Mouse (Mus musculus) forebrain, embryonic 10.5 days (tissue): Measurements from ENCODE around the gene Sec14l3. TPM values are rescaled to one million over a fixed set of nuclear protein-coding genes. Genes with fewer than 3 reads are reported as not detected.
"Not testable (repeated sequence)": the region's sequence is repeated elsewhere in the genome, so short reads cannot be mapped to it uniquely, and the experiment has no call there.

Source experiments
- DNase-seq: peaks from one replicate; pipeline ENCODE4 v3.0.0-alpha.2; 2017; ENCODE audit warnings: low spot score; ENCODE audit errors: extremely low spot score
- H3K27ac ChIP-seq: fragments of 300-500 bp; sonication (generic); 2 replicates; pipeline ENCODE4 v1.5.1; 2016; ENCODE audit warnings: mild to moderate bottlenecking
- H3K27me3 ChIP-seq: fragments of 300-500 bp; sonication (generic); 2 replicates; pipeline ENCODE4 v1.6.1; 2016; ENCODE audit warnings: mild to moderate bottlenecking; ENCODE audit not compliant: poor library complexity, severe bottlenecking
- H3K36me3 ChIP-seq: fragments of 300-500 bp; sonication (generic); replicated peaks from 2 replicates; pipeline ENCODE4 v1.6.1; 2016; ENCODE audit warnings: mild to moderate bottlenecking, moderate library complexity
- H3K4me1 ChIP-seq: fragments of 300-500 bp; sonication (generic); 2 replicates; pipeline ENCODE4 v1.6.1; 2016
- H3K4me3 ChIP-seq: fragments of 300-500 bp; sonication (generic); 2 replicates; pipeline ENCODE4 v1.5.1; 2016; ENCODE audit warnings: mild to moderate bottlenecking, moderate library complexity
- H3K9me3 ChIP-seq: fragments of 300-500 bp; sonication (generic); 2 replicates; pipeline ENCODE4 v1.6.1; 2016; ENCODE audit warnings: mild to moderate bottlenecking, moderate library complexity
- WGBS: fragments of 180-500 bp; shearing (Covaris S2); methylation state at CpG from one replicate; pipeline ENCODE4 v1.1.7; 2016; 5-methylcytosine and 5-hydroxymethylcytosine counted together
- polyA plus RNA-seq: library from polyadenylated mRNA; unstranded; fragments of >200 nt; fragmentation: Nextera tagmentation; extraction: Ambion mirVana; gene quantifications from 2 replicates; pipeline ENCODE4 v1.2.1, GENCODE M21; 2016

Sec14l3 gene
- polyA plus RNA-seq, 1 experiment from 2014 or later = not detected

DNA sequence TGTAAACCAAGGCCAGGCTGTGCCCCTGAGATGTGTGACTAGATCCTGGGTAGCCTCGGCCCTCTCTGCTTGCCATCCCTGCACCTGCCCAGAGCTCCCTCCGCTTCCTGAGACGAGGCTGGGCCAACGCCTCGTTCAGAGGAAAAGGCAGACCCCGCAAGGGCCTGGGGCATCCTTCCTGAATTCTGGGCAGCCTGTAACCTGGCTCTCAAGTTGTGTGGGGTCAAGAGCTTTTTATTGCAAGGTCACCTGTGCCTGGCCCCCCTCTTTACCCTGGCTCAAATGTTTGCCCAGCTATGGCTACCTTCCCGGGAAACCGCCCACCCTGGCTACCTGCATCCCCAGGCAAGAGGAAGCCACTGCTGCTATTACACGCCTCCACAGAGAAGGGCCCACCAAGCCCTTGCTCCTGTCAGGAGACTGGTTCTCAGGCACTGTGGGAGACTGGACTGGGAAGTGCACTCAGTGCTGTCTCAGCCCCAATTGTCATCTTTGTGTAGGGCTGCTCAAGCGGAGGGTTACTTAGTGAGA is 32.5 kb downstream of the Sec14l3 start:
- Histone ChIP-seq H3K27me3 (no peaks in the 10 kb centered on the region), H3K36me3 (peaks cover 15% of the 10 kb centered on the region), H3K4me1 (peaks cover 44% of the 10 kb centered on the region), H3K9me3 (no peaks in the 10 kb centered on the region), H3K4me3 (peak overlapping the region; percentile 59), H3K27ac (peak overlapping the region; percentile 93)
- WGBS = 21% methylated on average over 10 of the region's 10 CpGs
- DNase-seq = peak; percentile 30

- Histone ChIP-seq H3K27me3 (no peaks in the 10 kb centered on the region), H3K9me3 (no peaks in the 10 kb centered on the region), H3K4me3 (no peak overlapping the region), H3K27ac (no peak overlapping the region), H3K36me3 (peaks cover 8% of the 10 kb centered on the region), H3K4me1 (peaks cover 44% of the 10 kb centered on the region)
- WGBS = 69% methylated on average over 8 of the region's 8 CpGs
- DNase-seq = no peak
Observed at GRCm38 (mm10) chr11:4098120-4098519, 33.5 kb downstream of the Sec14l3 start.

- Histone ChIP-seq H3K36me3 (peaks cover 1% of the 10 kb centered on the region; the same call in 1 of the 2 replicates), H3K4me3 (no peak overlapping the region), H3K27me3 (no peaks in the 10 kb centered on the region), H3K4me1 (peaks cover 41% of the 10 kb centered on the region), H3K27ac (no peak overlapping the region), H3K9me3 (no peaks in the 10 kb centered on the region)
- WGBS = 89% methylated on average over 7 of the region's 7 CpGs
- DNase-seq = no peak
Observed at GRCm38 (mm10) chr11:4098816-4099215, 34.2 kb downstream of the Sec14l3 start.

DNA sequence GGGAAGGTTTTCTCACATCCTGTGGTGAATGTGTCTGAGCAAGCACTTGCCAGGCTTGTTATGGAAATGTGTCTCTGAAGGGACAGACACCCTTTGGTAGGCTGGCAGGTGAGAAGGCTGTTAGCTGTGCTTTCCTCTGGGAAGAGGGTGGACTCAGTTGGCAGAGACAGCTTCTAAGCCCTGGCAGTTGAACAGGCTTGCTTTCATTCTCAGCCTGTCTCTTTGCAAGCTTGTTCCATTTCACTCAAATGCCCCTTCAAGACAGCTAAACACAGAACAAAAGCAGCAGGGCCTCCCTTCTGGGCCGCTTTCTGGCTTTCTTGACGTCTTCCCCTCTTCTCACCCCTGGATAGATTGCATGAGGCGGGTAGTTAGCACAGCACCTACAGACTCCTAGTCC is 34.8 kb downstream of the Sec14l3 start:
- 69% methylated on average over 3 of the region's 3 CpGs for WGBS

DNA sequence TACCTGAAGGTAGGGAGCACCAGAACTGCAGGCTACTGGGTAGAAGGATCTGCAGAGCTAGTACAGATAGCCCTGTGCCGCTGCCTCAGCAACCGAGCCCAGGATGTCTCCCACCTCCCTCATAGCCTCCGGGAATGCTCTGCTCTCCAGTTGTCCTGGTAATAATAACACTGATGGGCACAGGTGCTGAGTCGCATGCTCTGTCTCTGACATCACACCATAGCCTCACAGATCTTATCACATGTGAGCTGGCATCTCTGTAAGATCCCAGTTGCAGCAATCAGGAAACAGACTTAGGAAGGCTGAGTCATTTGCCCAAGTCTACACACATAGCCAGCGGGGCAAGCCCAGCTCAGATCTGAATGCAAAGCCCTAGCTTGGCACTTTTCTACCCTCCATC is 37.2 kb downstream of the Sec14l3 start:
- Histone ChIP-seq H3K4me1 (peaks cover 14% of the 10 kb centered on the region), H3K27me3 (no peaks in the 10 kb centered on the region), H3K9me3 (no peaks in the 10 kb centered on the region), H3K4me3 (no peak overlapping the region), H3K27ac (no peak overlapping the region), H3K36me3 (no peaks in the 10 kb centered on the region)
- 88% methylated on average over 5 of the region's 5 CpGs for WGBS
- no peak for DNase-seq

More for the DNA sequence above, 34.8 kb downstream of the Sec14l3 start:
- no peak for DNase-seq
- Histone ChIP-seq H3K9me3 (no peaks in the 10 kb centered on the region), H3K27ac (no peak overlapping the region), H3K4me3 (no peak overlapping the region), H3K36me3 (no peaks in the 10 kb centered on the region), H3K27me3 (no peaks in the 10 kb centered on the region), H3K4me1 (peaks cover 34% of the 10 kb centered on the region)

- H3K27me3 ChIP-seq = no peaks in the 10 kb centered on the region
- 86% methylated on average over 14 of the region's 14 CpGs for WGBS
Observed at GRCm38 (mm10) chr11:4103522-4103921, 38.9 kb downstream of the Sec14l3 start.

DNA sequence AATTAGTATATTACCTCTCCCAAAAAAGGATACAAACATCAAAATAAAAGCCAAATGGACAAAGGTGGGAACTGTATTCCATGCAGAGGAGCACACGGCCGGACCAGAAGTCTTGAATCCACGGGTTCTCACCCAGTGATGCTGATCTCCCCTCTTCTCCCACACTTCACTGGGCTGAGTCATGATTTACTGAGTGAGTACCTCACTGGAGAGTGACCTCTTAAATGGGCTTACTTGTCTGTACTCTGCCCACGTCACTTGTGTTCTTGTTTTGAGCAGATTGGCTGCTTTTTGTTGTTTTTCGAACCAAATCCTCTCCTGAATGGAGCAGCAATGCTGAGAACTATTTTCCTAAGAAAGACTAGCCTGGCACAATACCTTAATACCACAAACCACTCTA is 40.3 kb downstream of the Sec14l3 start:
- no peak for DNase-seq
- WGBS = 85% methylated on average over 5 of the region's 5 CpGs

More at GRCm38 (mm10) chr11:4103522-4103921, 38.9 kb downstream of the Sec14l3 start:
- no peak for DNase-seq
- no peaks in the 10 kb centered on the region for H3K4me1 ChIP-seq
- H3K27ac ChIP-seq = no peak overlapping the region
- no peak overlapping the region for H3K4me3 ChIP-seq
- H3K36me3 ChIP-seq = 0 out of 2 replicates have a peak, but pooled peaks cover 2% of the 10 kb centered on the region
- H3K9me3 ChIP-seq = no peaks in the 10 kb centered on the region

DNA sequence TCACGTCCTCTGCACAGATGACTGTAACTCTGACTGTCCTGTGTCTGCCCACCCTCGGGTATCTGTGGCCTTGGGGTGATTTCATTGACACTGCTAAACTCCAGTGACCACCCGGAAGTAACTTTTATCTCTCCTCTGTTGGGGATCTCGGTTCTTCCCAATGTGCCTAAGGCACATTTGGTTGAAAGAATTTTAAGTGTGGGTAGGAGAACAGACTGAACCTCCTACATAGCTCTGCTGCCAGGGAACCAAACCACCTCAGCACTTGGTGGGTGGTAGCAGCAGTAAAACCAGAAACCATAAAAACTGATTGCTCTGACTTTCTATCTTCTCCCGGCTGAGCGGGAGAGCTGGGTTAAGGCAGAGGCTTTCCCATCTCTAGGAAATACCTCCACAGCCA is 40.8 kb downstream of the Sec14l3 start:
- no peak for DNase-seq
- Histone ChIP-seq H3K27me3 (no peaks in the 10 kb centered on the region), H3K9me3 (no peaks in the 10 kb centered on the region), H3K27ac (no peak overlapping the region), H3K36me3 (0 out of 2 replicates have a peak, but pooled peaks cover 2% of the 10 kb centered on the region), H3K4me3 (no peak overlapping the region), H3K4me1 (no peaks in the 10 kb centered on the region)
- WGBS = 80% methylated on average over 6 of the region's 6 CpGs

More for the DNA sequence above, 40.3 kb downstream of the Sec14l3 start:
- H3K27ac ChIP-seq = no peak overlapping the region
- no peaks in the 10 kb centered on the region for H3K4me1 ChIP-seq
- 0 out of 2 replicates have a peak, but pooled peaks cover 2% of the 10 kb centered on the region for H3K36me3 ChIP-seq
- H3K9me3 ChIP-seq = no peaks in the 10 kb centered on the region
- H3K4me3 ChIP-seq = no peak overlapping the region
- H3K27me3 ChIP-seq = no peaks in the 10 kb centered on the region

DNA sequence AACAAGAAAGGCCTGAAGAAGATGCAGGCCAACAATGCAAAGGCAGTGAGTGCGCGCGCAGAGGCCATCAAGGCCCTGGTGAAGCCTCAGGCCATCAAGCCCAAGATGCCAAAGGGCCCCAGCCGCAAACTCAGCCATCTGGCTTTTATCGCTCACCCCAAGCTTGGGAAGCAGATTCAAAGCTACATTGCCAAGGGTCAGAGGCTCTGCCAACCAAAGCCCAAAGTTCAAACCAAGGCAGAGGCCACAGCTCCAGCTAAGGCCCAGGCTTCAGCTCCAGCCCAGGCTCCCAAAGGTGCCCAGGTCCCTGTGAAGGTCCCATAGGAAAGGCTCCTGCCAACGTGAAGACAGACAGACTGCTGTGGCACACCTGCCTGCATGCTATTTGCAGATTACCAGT is 43.3 kb downstream of the Sec14l3 start:
- not testable (repeated sequence) for H3K4me3 ChIP-seq, H3K9me3 ChIP-seq, H3K27me3 ChIP-seq, H3K27ac ChIP-seq, H3K4me1 ChIP-seq, DNase-seq, H3K36me3 ChIP-seq
- 93% methylated on average over 6 of the region's 6 CpGs for WGBS

DNA sequence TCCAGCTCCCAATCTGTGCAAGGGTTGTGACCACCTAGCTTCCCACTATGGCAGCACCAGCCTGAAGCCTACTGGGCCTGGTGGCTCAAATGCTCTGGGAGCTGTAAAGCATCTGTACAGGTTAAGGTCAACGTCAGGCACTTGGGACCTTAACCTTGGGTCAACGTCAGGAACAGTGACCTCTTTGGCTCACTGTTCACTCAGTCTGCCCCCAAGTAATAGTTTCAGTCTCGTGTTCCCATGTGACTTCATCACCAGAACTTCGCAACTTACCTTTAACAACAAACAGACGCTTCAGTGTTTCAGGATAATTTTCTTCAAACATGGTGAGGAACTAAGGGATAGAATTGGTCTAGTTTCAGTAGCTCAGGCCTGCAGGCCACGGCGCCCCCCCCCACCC is 44.0 kb downstream of the Sec14l3 start:
- Histone ChIP-seq H3K27ac (no peak overlapping the region), H3K9me3 (no peaks in the 10 kb centered on the region), H3K27me3 (no peaks in the 10 kb centered on the region), H3K4me3 (no peak overlapping the region), H3K4me1 (no peaks in the 10 kb centered on the region), H3K36me3 (0 out of 2 replicates have a peak, but pooled peaks cover 2% of the 10 kb centered on the region)
- WGBS = 76% methylated on average over 7 of the region's 7 CpGs
- DNase-seq = no peak

DNA sequence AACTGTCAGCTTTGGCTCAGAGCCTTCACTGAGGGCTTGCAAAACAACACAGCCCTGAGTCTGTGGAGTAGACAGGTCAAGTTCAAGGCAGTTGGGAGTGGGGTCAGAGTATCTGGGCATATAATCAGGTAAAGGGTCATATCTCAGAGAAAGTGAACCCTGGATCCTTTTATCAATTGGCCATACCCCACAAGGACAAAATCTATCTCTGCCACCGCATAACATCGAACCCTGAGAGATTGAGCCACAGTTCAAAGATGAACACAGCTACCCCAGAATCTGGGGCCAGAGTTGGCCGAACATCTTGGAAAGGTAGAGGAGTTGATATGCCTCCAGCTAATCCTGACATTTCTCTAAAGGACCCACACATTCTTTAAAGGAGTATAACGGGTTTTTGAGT is 47.4 kb downstream of the Sec14l3 start:
- Histone ChIP-seq H3K4me1 (peaks cover 3% of the 10 kb centered on the region; the same call in 1 of the 2 replicates), H3K9me3 (no peaks in the 10 kb centered on the region), H3K27me3 (peaks cover 10% of the 10 kb centered on the region), H3K27ac (no peak overlapping the region), H3K4me3 (no peak overlapping the region), H3K36me3 (0 out of 2 replicates have a peak, but pooled peaks cover 2% of the 10 kb centered on the region)
- 92% methylated on average over 4 of the region's 4 CpGs for WGBS
- DNase-seq = no peak

DNA sequence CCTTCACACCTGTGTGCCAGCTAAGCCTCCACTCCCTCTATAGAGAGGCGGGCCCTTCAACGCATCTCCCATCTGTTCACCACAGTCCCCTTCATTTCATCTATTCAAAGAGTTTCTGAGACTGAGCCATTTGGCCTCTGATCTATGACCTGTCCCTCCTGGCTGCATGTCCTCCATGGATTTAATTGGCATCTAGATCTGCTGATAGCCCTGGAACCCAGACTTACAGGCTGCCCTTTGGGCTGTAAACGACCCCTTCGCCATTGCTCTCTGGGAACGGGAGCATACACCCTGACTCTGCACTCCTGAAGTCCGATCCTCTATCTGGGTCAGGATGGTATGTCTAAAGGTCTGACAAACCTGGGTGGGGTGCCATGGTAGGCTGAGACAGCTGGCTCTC is 48.2 kb downstream of the Sec14l3 start:
- Histone ChIP-seq H3K9me3 (no peaks in the 10 kb centered on the region), H3K4me3 (no peak overlapping the region), H3K27me3 (peaks cover 18% of the 10 kb centered on the region), H3K27ac (no peak overlapping the region), H3K36me3 (0 out of 2 replicates have a peak, but pooled peaks cover 2% of the 10 kb centered on the region), H3K4me1 (peaks cover 11% of the 10 kb centered on the region)
- DNase-seq = no peak
- 90% methylated on average over 6 of the region's 6 CpGs for WGBS

DNA sequence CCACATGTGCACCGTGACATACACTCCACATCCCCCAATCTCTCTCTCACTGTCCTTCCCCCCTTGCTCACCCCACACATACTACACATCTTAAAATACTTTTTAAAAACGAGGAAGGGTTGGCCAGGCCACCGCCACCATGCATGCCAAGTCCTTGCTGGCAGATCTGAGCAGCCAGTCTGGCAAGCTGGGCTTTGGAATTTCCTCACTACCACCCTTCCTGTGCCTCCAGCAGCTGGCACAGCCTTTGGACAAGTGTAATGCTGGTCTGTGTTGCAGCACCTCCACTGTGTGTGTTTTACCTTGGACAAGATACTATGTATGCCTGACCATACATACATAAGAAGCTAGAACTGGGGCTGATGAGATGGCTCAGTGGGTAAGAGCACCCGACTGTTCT is 48.9 kb downstream of the Sec14l3 start:
- WGBS = 83% methylated on average over 4 of the region's 4 CpGs
- H3K4me3 ChIP-seq = no peak overlapping the region

More for the DNA sequence above, 48.9 kb downstream of the Sec14l3 start:
- no peaks in the 10 kb centered on the region for H3K9me3 ChIP-seq
- peaks cover 24% of the 10 kb centered on the region for H3K27me3 ChIP-seq
- H3K36me3 ChIP-seq = 0 out of 2 replicates have a peak, but pooled peaks cover under 1% of the 10 kb centered on the region
- H3K27ac ChIP-seq = no peak overlapping the region
- peaks cover 17% of the 10 kb centered on the region for H3K4me1 ChIP-seq
- no peak for DNase-seq
